Mouse (Mus musculus) urinary bladder, postnatal 10 days (tissue): ENCODE measurements around the gene Vmn1r152.
"Not testable (repeated sequence)": the region's sequence is repeated elsewhere in the genome, so short reads cannot be mapped to it uniquely, and the experiment has no call there.

Experiments
- DNase-seq: peaks from one replicate; pipeline ENCODE4 v3.0.0; 2022; ENCODE audit warnings: low spot score

Vmn1r152 gene

DNA sequence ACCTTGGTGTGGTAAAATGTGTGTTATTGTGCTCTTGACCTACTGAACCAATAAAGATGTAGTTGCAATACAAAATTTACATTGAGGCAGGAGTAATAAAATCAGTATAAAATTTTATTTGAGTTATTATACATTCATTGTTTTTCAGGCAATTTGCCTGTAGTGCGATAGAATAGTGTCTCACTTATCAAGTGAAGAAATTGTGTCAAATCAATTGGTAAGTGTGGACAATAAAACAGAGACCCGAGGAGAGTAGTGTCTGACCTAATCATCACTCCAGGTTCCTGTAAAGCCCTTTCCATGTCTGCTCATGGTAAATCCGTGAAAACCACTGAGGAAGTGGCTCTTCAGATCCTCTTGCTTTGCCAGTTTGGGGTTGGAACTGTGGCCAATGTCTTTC, at the start of gene Vmn1r152:
Vmn1r152 (plus strand) TSS at position 301 of the 400 bp plus-strand sequence.
- DNase-seq, result not testable (repeated sequence)

DNA sequence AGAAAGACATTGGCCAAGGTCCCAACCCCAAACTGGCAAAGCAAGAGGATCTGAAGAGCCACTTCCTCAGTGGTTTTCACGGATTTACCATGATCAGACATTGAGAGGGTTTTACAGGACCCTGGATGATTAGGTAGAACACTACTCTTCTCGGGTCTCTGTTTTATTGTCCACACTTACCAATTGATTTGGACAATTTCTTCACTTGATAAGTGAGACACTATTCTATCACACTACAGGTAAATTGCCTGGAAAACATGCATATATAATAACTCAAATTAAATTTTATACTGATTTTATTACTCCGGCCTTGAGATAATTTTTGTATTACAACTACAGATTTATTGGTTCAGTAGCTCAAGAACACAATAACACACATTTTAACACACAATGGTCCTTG, 23.2 kb upstream of the Vmn1r152 start, which contains the start of gene Vmn1r151:
Vmn1r151 (minus strand) TSS at position 101 of the 400 bp plus-strand sequence.
- not testable (repeated sequence) for DNase-seq

DNA sequence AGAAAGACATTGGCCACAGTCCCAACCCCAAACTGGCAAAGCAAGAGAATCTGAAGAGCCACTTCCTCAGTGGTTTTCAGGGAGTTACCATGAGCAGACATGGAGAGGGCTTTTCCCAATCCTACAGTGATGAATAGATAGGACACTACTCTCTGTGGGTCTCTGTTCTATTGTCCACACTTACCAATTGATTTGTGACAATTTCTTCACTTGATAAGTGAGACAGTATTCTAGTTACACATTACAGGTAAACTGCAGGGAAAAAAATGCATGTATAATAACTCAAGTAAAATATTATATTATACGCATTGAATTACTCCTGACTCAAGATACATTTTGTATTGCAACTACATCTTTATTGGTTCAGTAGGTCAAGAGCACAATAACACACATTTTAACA, 12.0 kb downstream of the Vmn1r152 start, which contains the start of gene Gm8677:
Gm8677 (minus strand) TSS at position 101 of the 400 bp plus-strand sequence.
- DNase-seq, result not testable (repeated sequence)

DNA sequence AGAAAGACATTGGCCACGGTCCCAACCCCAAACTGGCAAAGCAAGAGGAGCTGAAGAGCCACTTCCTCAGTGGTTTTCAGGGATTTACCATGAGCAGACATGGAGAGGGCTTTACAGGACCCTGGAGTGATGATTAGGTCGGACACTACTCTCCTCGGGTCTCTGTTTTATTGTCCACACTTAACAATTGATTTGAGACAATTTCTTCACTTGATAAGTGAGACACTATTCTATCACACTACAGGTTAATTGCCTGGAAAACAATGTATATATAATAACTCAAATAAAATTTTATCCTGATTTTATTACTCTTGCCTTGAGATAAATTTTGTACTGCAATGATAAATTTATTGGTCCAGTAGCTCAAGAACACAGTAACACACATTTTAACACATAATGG, 42.5 kb downstream of the Vmn1r152 start, which contains the start of gene Gm4201:
Gm4201 (minus strand) TSS at position 101 of the 400 bp plus-strand sequence.
- not testable (repeated sequence) for DNase-seq
